Mouse (Mus musculus): ENCODE data around the gene Gipr. TPM values are rescaled to one million over a fixed set of nuclear protein-coding genes. Genes with fewer than 3 reads are reported as not detected.
A peak's percentile ranks its signal among the peaks of the same experiment; 100 is the strongest.

Gipr gene
- polyA plus RNA-seq, 1 experiment from 2014 or later, result 3.1 TPM

- Histone ChIP-seq H3K9me3 (ENCODE audit: control insufficient read depth, low read length) (no peaks in the 10 kb centered on the region), H3K4me3 (replicated peaks; ENCODE audit: low read depth, low read length) (peak overlapping the region; percentile 47), H3K4me2 (ENCODE audit: low read length) (peak overlapping the region; percentile 68), H3K36me3 (ENCODE audit: control insufficient read depth, insufficient read depth, low read length) (peaks cover 11% of the 10 kb centered on the region), H3K27me3 (ENCODE audit: control insufficient read depth, insufficient read depth, low read length) (no peaks in the 10 kb centered on the region), H3K9ac (replicated peaks; ENCODE audit: low read length) (peak overlapping the region; percentile 48; the same call in 1 of the 2 replicates), H3K4me1 (ENCODE audit: control insufficient read depth, insufficient read depth, low read length) (peaks cover 9% of the 10 kb centered on the region; the same call in 1 of the 2 replicates), H3K27ac (replicated peaks; ENCODE audit: low read depth, low read length) (peak overlapping the region; percentile 89)
- ATAC-seq (ENCODE audit: low FRiP score, low TSS enrichment) (no peak), DNase-seq (peak; percentile 29)
- WGBS, result 42% methylated on average over 4 of the region's 4 CpGs
These were observed 35.3 kb downstream of the Gipr start for GRCm38 (mm10) chr7:19130657-19131056.

DNA sequence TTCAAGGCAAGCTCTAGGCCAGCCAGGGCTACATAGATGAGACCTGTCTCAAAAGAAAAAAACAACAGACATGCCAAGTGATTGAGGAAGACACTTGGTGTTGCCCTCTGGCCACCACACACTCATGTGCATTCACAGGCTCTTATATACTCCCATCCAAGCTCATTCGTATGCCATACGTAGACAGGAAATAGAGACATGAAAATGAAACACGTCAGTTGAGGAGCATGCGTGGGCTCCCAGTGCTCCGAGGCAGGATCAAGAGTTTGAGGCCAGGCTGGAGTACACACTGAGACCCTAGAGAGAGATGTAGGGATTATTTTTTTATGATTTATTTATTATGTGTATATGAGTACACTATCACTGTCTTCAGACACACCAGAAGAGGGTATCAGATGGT lies 36.5 kb downstream of the Gipr start:
- Histone ChIP-seq H3K9me3 (ENCODE audit: control insufficient read depth, low read length) (no peaks in the 10 kb centered on the region), H3K4me2 (ENCODE audit: low read length) (no peak overlapping the region), H3K36me3 (ENCODE audit: control insufficient read depth, insufficient read depth, low read length) (peaks cover 5% of the 10 kb centered on the region; the same call in 1 of the 2 replicates), H3K27ac (replicated peaks; ENCODE audit: low read depth, low read length) (no peak overlapping the region), H3K9ac (replicated peaks; ENCODE audit: low read length) (no peak overlapping the region), H3K4me3 (replicated peaks; ENCODE audit: low read depth, low read length) (no peak overlapping the region), H3K27me3 (ENCODE audit: control insufficient read depth, insufficient read depth, low read length) (no peaks in the 10 kb centered on the region), H3K4me1 (ENCODE audit: control insufficient read depth, insufficient read depth, low read length) (peaks cover 9% of the 10 kb centered on the region; the same call in 1 of the 2 replicates)
- ATAC-seq (ENCODE audit: low FRiP score, low TSS enrichment), result no peak
- no peak for DNase-seq
- 95% methylated on average over 5 of the region's 5 CpGs for WGBS

DNA sequence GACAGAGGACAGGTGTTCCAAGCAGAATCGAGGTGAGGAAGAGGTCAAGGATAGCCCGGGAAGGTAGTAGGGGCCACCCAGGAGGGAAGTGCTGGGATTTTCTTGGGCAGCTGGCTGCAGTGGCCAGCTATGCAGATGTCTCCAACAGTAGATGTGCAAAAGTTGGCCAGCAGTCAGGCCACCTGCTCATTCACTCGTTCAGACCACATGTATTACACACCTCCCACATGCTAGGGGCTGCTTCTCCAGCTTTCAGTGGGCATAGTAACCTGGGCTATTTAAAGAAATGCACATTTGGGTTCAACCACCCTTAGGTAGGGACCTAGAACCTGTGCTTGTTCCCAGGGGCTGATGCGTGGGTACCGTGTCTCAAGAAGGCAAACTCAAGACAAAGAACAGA lies 38.2 kb downstream of the Gipr start:
- H3K4me1 ChIP-seq (ENCODE audit: control insufficient read depth, insufficient read depth, low read length), result peaks cover 9% of the 10 kb centered on the region; the same call in 1 of the 2 replicates
- ATAC-seq (ENCODE audit: low FRiP score, low TSS enrichment), result no peak
- H3K27ac ChIP-seq (replicated peaks; ENCODE audit: low read depth, low read length), result no peak overlapping the region
- H3K36me3 ChIP-seq (ENCODE audit: control insufficient read depth, insufficient read depth, low read length), result peaks cover 5% of the 10 kb centered on the region; the same call in 1 of the 2 replicates
- H3K9ac ChIP-seq (replicated peaks; ENCODE audit: low read length), result no peak overlapping the region
- no peak for DNase-seq
- no peak overlapping the region for H3K4me2 ChIP-seq (ENCODE audit: low read length)
- H3K27me3 ChIP-seq (ENCODE audit: control insufficient read depth, insufficient read depth, low read length), result no peaks in the 10 kb centered on the region
- H3K9me3 ChIP-seq (ENCODE audit: control insufficient read depth, low read length), result no peaks in the 10 kb centered on the region
- 98% methylated on average over 5 of the region's 5 CpGs for WGBS
- H3K4me3 ChIP-seq (replicated peaks; ENCODE audit: low read depth, low read length), result no peak overlapping the region

DNA sequence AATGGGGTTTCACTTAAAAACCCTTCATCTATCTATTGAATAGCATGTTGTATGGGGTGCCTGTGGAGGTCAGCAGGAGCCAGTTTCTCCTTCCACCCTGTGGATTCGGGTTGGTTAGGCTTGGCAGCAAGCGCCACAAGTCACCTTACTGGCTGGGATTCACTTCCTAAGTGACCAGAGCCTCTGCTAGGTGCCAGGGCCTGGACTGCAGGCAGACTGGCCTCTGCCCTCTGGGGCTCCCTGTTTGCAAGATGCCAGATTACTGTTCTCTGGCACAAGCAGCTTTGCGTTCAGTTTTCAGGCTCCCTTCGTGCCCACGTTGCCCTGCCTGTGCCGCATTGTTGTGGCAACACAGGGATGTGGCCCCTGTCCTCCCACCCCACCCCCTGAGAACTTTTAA lies 41.2 kb downstream of the Gipr start:
- Histone ChIP-seq H3K4me1 (ENCODE audit: control insufficient read depth, insufficient read depth, low read length) (peaks cover 6% of the 10 kb centered on the region), H3K27me3 (ENCODE audit: control insufficient read depth, insufficient read depth, low read length) (no peaks in the 10 kb centered on the region), H3K27ac (replicated peaks; ENCODE audit: low read depth, low read length) (no peak overlapping the region), H3K9ac (replicated peaks; ENCODE audit: low read length) (no peak overlapping the region), H3K9me3 (ENCODE audit: control insufficient read depth, low read length) (no peaks in the 10 kb centered on the region), H3K4me3 (replicated peaks; ENCODE audit: low read depth, low read length) (no peak overlapping the region), H3K4me2 (ENCODE audit: low read length) (no peak overlapping the region), H3K36me3 (ENCODE audit: control insufficient read depth, insufficient read depth, low read length) (peaks cover 5% of the 10 kb centered on the region; the same call in 1 of the 2 replicates)
- DNase-seq (no peak), ATAC-seq (ENCODE audit: low FRiP score, low TSS enrichment) (no peak)
- 91% methylated on average over 6 of the region's 6 CpGs for WGBS

GRCm38 (mm10) chr7:19121686-19122085 lies 44.2 kb downstream of the Gipr start:
- WGBS, result 93% methylated on average over 4 of the region's 4 CpGs
- Histone ChIP-seq H3K4me2 (ENCODE audit: low read length) (no peak overlapping the region), H3K27ac (replicated peaks; ENCODE audit: low read depth, low read length) (no peak overlapping the region), H3K27me3 (ENCODE audit: control insufficient read depth, insufficient read depth, low read length) (no peaks in the 10 kb centered on the region), H3K9me3 (ENCODE audit: control insufficient read depth, low read length) (no peaks in the 10 kb centered on the region), H3K4me3 (replicated peaks; ENCODE audit: low read depth, low read length) (no peak overlapping the region), H3K4me1 (ENCODE audit: control insufficient read depth, insufficient read depth, low read length) (peaks cover 6% of the 10 kb centered on the region), H3K9ac (replicated peaks; ENCODE audit: low read length) (no peak overlapping the region), H3K36me3 (ENCODE audit: control insufficient read depth, insufficient read depth, low read length) (peaks cover 4% of the 10 kb centered on the region; the same call in 1 of the 2 replicates)
- ATAC-seq (ENCODE audit: low FRiP score, low TSS enrichment), result no peak
- DNase-seq, result no peak

- Histone ChIP-seq H3K27ac (replicated peaks; ENCODE audit: low read depth, low read length) (peak within 1 kb of the TSS; percentile 53; the same call in 1 of the 2 replicates), H3K36me3 (ENCODE audit: control insufficient read depth, insufficient read depth, low read length) (no peaks in the 10 kb centered on the region), H3K9me3 (ENCODE audit: control insufficient read depth, low read length) (no peaks in the 10 kb centered on the region)
These were observed 46.1 kb downstream of the Gipr start, which contains the start of gene Fbxo46 for GRCm38 (mm10) chr7:19119631-19120429. Gene Fbxo46, plus strand, starts transcription at chr7:19119859.

GRCm38 (mm10) chr7:19119083-19119482 lies 46.8 kb downstream of the Gipr start:
- H3K9ac ChIP-seq (replicated peaks; ENCODE audit: low read length), result no peak overlapping the region
- H3K9me3 ChIP-seq (ENCODE audit: control insufficient read depth, low read length), result no peaks in the 10 kb centered on the region
- H3K4me1 ChIP-seq (ENCODE audit: control insufficient read depth, insufficient read depth, low read length), result peaks cover 6% of the 10 kb centered on the region
- H3K4me3 ChIP-seq (replicated peaks; ENCODE audit: low read depth, low read length), result no peak overlapping the region
- ATAC-seq (ENCODE audit: low FRiP score, low TSS enrichment) (peak; percentile 9; the same call in 1 of the 2 replicates), DNase-seq (no peak)
- no peak overlapping the region for H3K27ac ChIP-seq (replicated peaks; ENCODE audit: low read depth, low read length)
- no peaks in the 10 kb centered on the region for H3K27me3 ChIP-seq (ENCODE audit: control insufficient read depth, insufficient read depth, low read length)
- H3K4me2 ChIP-seq (ENCODE audit: low read length), result no peak overlapping the region
- WGBS, result 91% methylated on average over 8 of the region's 8 CpGs
- no peaks in the 10 kb centered on the region for H3K36me3 ChIP-seq (ENCODE audit: control insufficient read depth, insufficient read depth, low read length)

More at GRCm38 (mm10) chr7:19119631-19120429, 46.1 kb downstream of the Gipr start, which contains the start of gene Fbxo46:
- H3K4me2 ChIP-seq (ENCODE audit: low read length), result peak within 1 kb of the TSS; percentile 85
- H3K4me1 ChIP-seq (ENCODE audit: control insufficient read depth, insufficient read depth, low read length), result peaks cover 6% of the 10 kb centered on the region
- H3K4me3 ChIP-seq (replicated peaks; ENCODE audit: low read depth, low read length), result peak within 1 kb of the TSS; percentile 60
- peak within 1 kb of the TSS; percentile 73 for H3K9ac ChIP-seq (replicated peaks; ENCODE audit: low read length)
- WGBS, result 3% methylated on average over 34 of the region's 34 CpGs
- ATAC-seq (ENCODE audit: low FRiP score, low TSS enrichment) (peak; percentile 94), DNase-seq (peak; percentile 98)
- H3K27me3 ChIP-seq (ENCODE audit: control insufficient read depth, insufficient read depth, low read length), result no peaks in the 10 kb centered on the region

DNA sequence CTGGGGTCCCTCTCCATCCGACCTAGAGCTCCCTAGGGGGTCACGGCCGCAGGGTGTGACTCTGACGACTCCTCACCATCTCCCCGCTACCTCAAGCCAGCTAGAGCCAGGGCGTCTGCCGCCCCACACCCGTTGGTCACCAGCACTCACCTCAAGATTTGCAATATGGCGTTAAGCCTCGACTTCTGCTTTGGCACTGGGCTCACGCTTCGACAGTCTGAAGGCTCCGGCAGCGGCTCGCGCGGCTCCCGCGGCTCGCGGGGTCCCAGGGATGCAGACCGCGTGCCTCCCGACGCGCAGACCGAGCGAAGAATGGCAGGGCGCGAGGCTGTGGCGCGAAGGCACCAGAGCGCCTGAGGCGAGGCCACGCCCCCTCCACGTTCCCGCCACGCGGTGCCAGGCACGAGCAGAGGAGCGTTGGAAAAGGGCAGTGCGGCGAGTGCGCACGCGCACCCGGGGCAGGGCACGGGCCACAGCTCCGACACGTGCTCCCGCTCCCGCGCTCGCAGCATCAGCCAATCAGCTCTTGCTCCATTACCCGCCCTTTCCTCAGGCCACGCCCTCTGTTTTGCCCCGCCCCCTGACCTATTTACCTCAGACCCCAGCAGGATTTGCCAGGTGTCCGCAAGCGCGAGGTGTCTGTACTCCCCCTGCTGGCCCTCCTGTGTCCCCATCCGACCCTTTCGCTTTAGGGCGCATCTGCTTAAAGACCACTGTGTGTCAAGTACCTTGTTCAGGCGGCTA lies 47.7 kb downstream of the Gipr start, which contains the start of gene Gm4969:
Gene Gm4969 (minus strand): TSS at position 341 of the 744 bp plus-strand sequence.
- Histone ChIP-seq H3K9me3 (ENCODE audit: control insufficient read depth, low read length) (no peaks in the 10 kb centered on the region), H3K4me1 (ENCODE audit: control insufficient read depth, insufficient read depth, low read length) (peaks cover 6% of the 10 kb centered on the region), H3K4me3 (replicated peaks; ENCODE audit: low read depth, low read length) (peak within 1 kb of the TSS; percentile 30), H3K27ac (replicated peaks; ENCODE audit: low read depth, low read length) (no peak within 1 kb of the TSS), H3K36me3 (ENCODE audit: control insufficient read depth, insufficient read depth, low read length) (no peaks in the 10 kb centered on the region), H3K27me3 (ENCODE audit: control insufficient read depth, insufficient read depth, low read length) (no peaks in the 10 kb centered on the region), H3K9ac (replicated peaks; ENCODE audit: low read length) (no peak within 1 kb of the TSS), H3K4me2 (ENCODE audit: low read length) (peak within 1 kb of the TSS; percentile 49)
- peak; percentile 84 for DNase-seq
- peak; percentile 48 for ATAC-seq (ENCODE audit: low FRiP score, low TSS enrichment)
- 23% methylated on average over 61 of the region's 64 CpGs for WGBS

Data from midbrain, embryonic 14.5 days (tissue).